ENCODE assay signal across 17 mouse cellular contexts in genomic region chr2:148189287-148189686, GRCm38 (mm10).
DNase-seq lines count a peak whose midpoint lies in the region; ATAC-seq and TF ChIP-seq lines count a peak whose summit lies in the region.
"Had no signal": no experiment of that assay in that cellular context is flagged by ENCODE, and none has a peak within 500 bp of the region (broad histone marks: within the 10 kb centered on the region; RNA-seq: fewer than 3 reads in every experiment).

No protein-coding gene starts in this region.

- no peaks in the 10 kb centered on the region for H3K36me3 ChIP-seq in kidney, adult 2 months (ENCODE audit: control insufficient read depth, insufficient read depth, low read length)
- no peaks in the 10 kb centered on the region for H3K36me3 ChIP-seq in lung, embryonic 16.5 days (ENCODE audit: control insufficient read depth, insufficient read depth, low read length)
- H3K36me3 ChIP-seq in embryonic facial prominence, embryonic 14.5 days (ENCODE audit: control insufficient read depth, insufficient read depth, low read length) = no peaks in the 10 kb centered on the region
- H3K36me3 ChIP-seq: stomach, embryonic 15.5 days had no signal

- no peak for TF ChIP-seq CTCF in kidney, adult 2 months (conservative IDR thresholded peaks at IDR 0.05; ENCODE audit: insufficient read depth, insufficient read length, low read depth, low read length)

- ATAC-seq in lung, embryonic 16.5 days (ENCODE audit: low read depth) = 0 out of 2 replicates have a peak, but pooled peaks have one; percentile 34
- ATAC-seq in embryonic facial prominence, embryonic 14.5 days (ENCODE audit: low read depth) = no peak
- no peak for ATAC-seq in megakaryocyte progenitor cell, adult 5-6 weeks (replicated peaks; ENCODE audit: poor library complexity)
- ATAC-seq: forebrain, embryonic 13.5 days; hindbrain, embryonic 16.5 days; liver, postnatal 0 days had no signal

- WGBS in kidney, adult 2 months = 62% methylated on average over 5 of the region's 5 CpGs
- WGBS in lung, embryonic 16.5 days = 30% methylated on average over 5 of the region's 5 CpGs
- WGBS in embryonic facial prominence, embryonic 14.5 days = 44% methylated on average over 5 of the region's 5 CpGs

- no peaks in the 10 kb centered on the region for H3K4me1 ChIP-seq in kidney, adult 2 months (ENCODE audit: control insufficient read depth, insufficient read depth, low read length)
- peaks cover 13% of the 10 kb centered on the region; the same call in 1 of the 2 replicates for H3K4me1 ChIP-seq in lung, embryonic 16.5 days (replicated peaks; ENCODE audit: control insufficient read depth, insufficient read depth, low read length)
- H3K4me1 ChIP-seq in embryonic facial prominence, embryonic 14.5 days (ENCODE audit: control insufficient read depth, insufficient read depth, low read length) = no peaks in the 10 kb centered on the region
- H3K4me1 ChIP-seq: forebrain, embryonic 13.5 days; stomach, embryonic 15.5 days had no signal

- H3K27me3 ChIP-seq in kidney, adult 2 months (replicated peaks; ENCODE audit: control insufficient read depth, insufficient read depth, low read length) = no peaks in the 10 kb centered on the region
- H3K27me3 ChIP-seq in lung, embryonic 16.5 days (ENCODE audit: control insufficient read depth, insufficient read depth, low read depth, low read length) = no peaks in the 10 kb centered on the region
- H3K27me3 ChIP-seq in embryonic facial prominence, embryonic 14.5 days (replicated peaks; ENCODE audit: control insufficient read depth, insufficient read depth, low read length) = no peaks in the 10 kb centered on the region
- H3K27me3 ChIP-seq: forebrain, embryonic 13.5 days; stomach, embryonic 15.5 days had no signal

- no peak overlapping the region for H3K9ac ChIP-seq in lung, embryonic 16.5 days (ENCODE audit: low read length)
- H3K9ac ChIP-seq in embryonic facial prominence, embryonic 14.5 days (ENCODE audit: low read depth, low read length) = no peak overlapping the region
- H3K9ac ChIP-seq: forebrain, embryonic 13.5 days; liver, postnatal 0 days; stomach, embryonic 15.5 days had no signal

- no peak overlapping the region for H3K27ac ChIP-seq in kidney, adult 2 months (ENCODE audit: insufficient read depth, low read depth, low read length)
- no peak overlapping the region for H3K27ac ChIP-seq in lung, embryonic 16.5 days (ENCODE audit: low read length)
- H3K27ac ChIP-seq in embryonic facial prominence, embryonic 14.5 days (replicated peaks; ENCODE audit: low read depth, low read length) = no peak overlapping the region
- H3K27ac ChIP-seq: forebrain, embryonic 13.5 days; layer of hippocampus, adult 2 months; stomach, embryonic 15.5 days had no signal

- peak; percentile 16 for DNase-seq in kidney, adult 2 months
- DNase-seq in kidney, postnatal 36 days = no peak
- no peak for DNase-seq in lung, postnatal 14 days
- peak; percentile 8 for DNase-seq in embryonic facial prominence, embryonic 14.5 days (ENCODE audit: low spot score)
- peak; percentile 39 for DNase-seq in lung, postnatal 36 days
- DNase-seq: cerebellum, adult 2 months; cerebellum, postnatal 36 days; gastrocnemius, postnatal 10 days; layer of hippocampus, postnatal 36 days; liver, postnatal 0 days; right cerebral cortex, postnatal 25 days had no signal

- no peaks in the 10 kb centered on the region for H3K9me3 ChIP-seq in lung, embryonic 16.5 days (ENCODE audit: control insufficient read depth, low read length)
- no peaks in the 10 kb centered on the region for H3K9me3 ChIP-seq in embryonic facial prominence, embryonic 14.5 days (ENCODE audit: control insufficient read depth, low read length)
- H3K9me3 ChIP-seq: forebrain, embryonic 13.5 days; stomach, embryonic 15.5 days had no signal

- no peak overlapping the region for H3K4me3 ChIP-seq in kidney, adult 2 months (ENCODE audit: insufficient read depth, low read depth, low read length)
- H3K4me3 ChIP-seq in lung, embryonic 16.5 days (ENCODE audit: low read length) = no peak overlapping the region
- no peak overlapping the region for H3K4me3 ChIP-seq in embryonic facial prominence, embryonic 14.5 days (ENCODE audit: low read depth, low read length)
- H3K4me3 ChIP-seq: forebrain, embryonic 13.5 days; layer of hippocampus, adult 2 months; stomach, embryonic 15.5 days had no signal

- no peak for TF ChIP-seq POLR2A in kidney, adult 2 months (IDR thresholded peaks at IDR 0.05; ENCODE audit: low read depth, low read length)

- H3K4me2 ChIP-seq in lung, embryonic 16.5 days (ENCODE audit: low read depth, low read length) = no peak overlapping the region
- no peak overlapping the region for H3K4me2 ChIP-seq in embryonic facial prominence, embryonic 14.5 days (ENCODE audit: low read depth, low read length)
- H3K4me2 ChIP-seq: forebrain, embryonic 13.5 days; stomach, embryonic 15.5 days had no signal

Comparison
In these comparisons a context has a peak if more than half of its experiments do, and no peak if none do; other contexts are left out.
1. DNase-seq: peak in kidney, adult 2 months (single experiment), embryonic facial prominence, embryonic 14.5 days (single experiment) and lung, postnatal 36 days (single experiment); none in kidney, postnatal 36 days (0 of 2) and lung, postnatal 14 days (single experiment).